Mouse (Mus musculus) midbrain, embryonic 16.5 days (tissue): Measurements from ENCODE around the gene Cptp. TPM values are rescaled to one million over a fixed set of nuclear protein-coding genes. Genes with fewer than 3 reads are reported as not detected.

ENCODE experiments used
- ATAC-seq: fragments of 200-750 bp; cut with Nextera tagmentation; 2 replicates; pipeline ENCODE4 v1.8.0; 2017; ENCODE audit warnings: moderate TSS enrichment
- H3K27ac ChIP-seq: fragments of 300-500 bp; sonication (generic); 2 replicates; pipeline ENCODE4 v1.5.1; 2014; ENCODE audit warnings: mild to moderate bottlenecking, low read length, mixed read lengths
- H3K27me3 ChIP-seq: fragments of 300-500 bp; sonication (generic); 2 replicates; pipeline ENCODE4 v1.6.1; 2014; ENCODE audit warnings: low read depth, low read length, mixed read lengths; ENCODE audit not compliant: control insufficient read depth, insufficient read depth
- H3K36me3 ChIP-seq: fragments of 300-500 bp; sonication (generic); 2 replicates; pipeline ENCODE4 v1.6.1; 2014; ENCODE audit warnings: mild to moderate bottlenecking, low read length, moderate library complexity, mixed read lengths; ENCODE audit not compliant: control insufficient read depth, insufficient read depth
- H3K4me1 ChIP-seq: fragments of 300-500 bp; sonication (generic); 2 replicates; pipeline ENCODE4 v1.6.1; 2014; ENCODE audit warnings: mild to moderate bottlenecking, low read length, mixed read lengths; ENCODE audit not compliant: control insufficient read depth, insufficient read depth
- H3K4me2 ChIP-seq: fragments of 300-500 bp; sonication (generic); 2 replicates; pipeline ENCODE4 v1.6.1; 2014; ENCODE audit warnings: mild to moderate bottlenecking, low read length, mixed read lengths
- H3K4me3 ChIP-seq: fragments of 300-500 bp; sonication (generic); 2 replicates; pipeline ENCODE4 v1.5.1; 2014; ENCODE audit warnings: low read depth, mild to moderate bottlenecking, low read length, moderate library complexity, mixed read lengths
- H3K9ac ChIP-seq: fragments of 300-500 bp; sonication (generic); 2 replicates; pipeline ENCODE4 v1.6.1; 2014; ENCODE audit warnings: low read depth, low read length, mixed read lengths
- H3K9me3 ChIP-seq: fragments of 300-500 bp; sonication (generic); replicated peaks from 2 replicates; pipeline ENCODE4 v1.6.1; 2014; ENCODE audit warnings: mild to moderate bottlenecking, low read length, mixed read lengths; ENCODE audit not compliant: control insufficient read depth, poor library complexity, severe bottlenecking
- WGBS: fragments of 180-500 bp; shearing (Covaris S2); extraction: QIAGEN DNeasy Blood & Tissue Kit; methylation state at CpG from one replicate; pipeline ENCODE4 v1.1.7; 2014; 5-methylcytosine and 5-hydroxymethylcytosine counted together
- polyA plus RNA-seq: library from polyadenylated mRNA; unstranded; fragments of >200 nt; fragmentation: Nextera tagmentation; extraction: Ambion mirVana; gene quantifications from 2 replicates; pipeline ENCODE4 v1.2.1, GENCODE M21; 2015

The Cptp gene
- polyA plus RNA-seq = 25.1 and 28.1 TPM in 2 replicates

DNA sequence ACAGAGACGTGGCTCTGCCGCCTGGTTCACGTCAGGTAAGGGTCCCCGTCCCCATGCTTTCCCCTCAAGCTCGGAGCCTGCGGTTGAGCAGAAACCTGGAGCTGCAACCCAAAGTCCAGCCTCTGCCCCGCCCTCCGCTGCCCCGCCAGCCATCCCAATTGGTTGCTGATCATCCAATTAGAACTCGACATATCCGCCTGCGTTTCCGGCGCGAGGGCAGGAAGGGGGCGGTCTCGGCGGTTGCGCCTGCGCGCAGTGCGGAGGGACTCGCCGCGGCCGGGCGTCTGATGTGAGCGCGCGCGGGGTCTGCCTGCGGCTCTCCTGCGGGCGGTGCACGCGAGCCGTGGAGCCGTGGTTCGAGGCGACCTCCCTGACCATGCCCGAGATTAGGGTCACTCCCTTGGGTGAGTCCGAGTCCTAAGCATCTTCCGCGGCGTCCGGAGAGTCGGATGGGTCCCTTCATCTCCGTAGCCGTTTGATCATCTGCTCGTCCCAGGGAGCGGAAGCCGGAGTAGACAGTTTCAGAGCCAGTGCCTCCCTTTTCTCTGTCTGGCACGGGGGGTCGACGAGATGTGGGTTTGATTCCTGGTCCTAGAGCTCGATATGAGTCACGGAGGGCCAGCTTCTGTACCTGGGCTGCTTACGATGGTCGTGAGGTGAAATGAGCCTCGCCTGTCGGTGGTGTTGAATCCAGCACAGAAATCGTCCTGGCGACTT is at the start of gene Cptp, which contains the start of gene Ints11:
Gene Cptp (minus strand): TSS at position 124 of the 717 bp plus-strand sequence.
Gene Ints11 (plus strand): TSS at position 230 of the 717 bp plus-strand sequence.
- Histone ChIP-seq H3K27ac (peak within 1 kb of the TSS; percentile 78), H3K4me1 (peaks cover 23% of the 10 kb centered on the region), H3K9ac (peak within 1 kb of the TSS; percentile 89), H3K4me2 (peak within 1 kb of the TSS; percentile 89), H3K27me3 (no peaks in the 10 kb centered on the region), H3K9me3 (no peaks in the 10 kb centered on the region), H3K36me3 (peaks cover 13% of the 10 kb centered on the region; the same call in 1 of the 2 replicates), H3K4me3 (peak within 1 kb of the TSS; percentile 81)
- peak; percentile 97 for ATAC-seq
- under 1% methylated on average over 63 of the region's 63 CpGs for WGBS

DNA sequence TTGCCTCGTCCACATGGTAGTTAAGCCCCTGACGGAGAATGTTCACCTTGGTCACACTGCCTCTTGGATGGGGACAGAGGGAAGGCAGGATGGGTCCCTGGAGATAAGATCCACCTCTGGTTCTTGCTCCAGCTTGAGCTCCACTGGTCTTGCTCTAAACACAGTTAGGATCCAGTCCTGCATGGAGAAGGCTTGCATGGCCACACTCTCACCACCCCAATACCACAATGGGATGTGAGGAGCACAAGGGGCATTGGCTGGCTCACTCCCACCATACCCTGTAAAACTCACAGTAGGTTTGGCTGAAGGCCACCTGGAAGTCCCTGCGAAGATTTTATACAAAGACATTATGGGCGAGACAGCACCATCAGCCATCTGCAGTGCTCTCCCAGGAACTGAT is 39.5 kb upstream of the Cptp start:
- Histone ChIP-seq H3K27ac (no peak overlapping the region), H3K36me3 (peaks cover 22% of the 10 kb centered on the region), H3K9ac (no peak overlapping the region), H3K4me2 (no peak overlapping the region), H3K27me3 (no peaks in the 10 kb centered on the region), H3K4me3 (no peak overlapping the region), H3K9me3 (no peaks in the 10 kb centered on the region), H3K4me1 (no peaks in the 10 kb centered on the region)
- 93% methylated on average over 4 of the region's 4 CpGs for WGBS
- ATAC-seq = 0 out of 2 replicates have a peak, but pooled peaks have one; percentile 5

- Histone ChIP-seq H3K27me3 (no peaks in the 10 kb centered on the region), H3K4me1 (no peaks in the 10 kb centered on the region), H3K4me3 (no peak overlapping the region), H3K27ac (no peak overlapping the region), H3K4me2 (no peak overlapping the region), H3K36me3 (peaks cover 26% of the 10 kb centered on the region), H3K9ac (no peak overlapping the region), H3K9me3 (no peaks in the 10 kb centered on the region)
- 81% methylated on average over 7 of the region's 7 CpGs for WGBS
- 0 out of 2 replicates have a peak, but pooled peaks have one; percentile 8 for ATAC-seq
Observed at GRCm38 (mm10) chr4:155908281-155908680, 39.0 kb upstream of the Cptp start.

DNA sequence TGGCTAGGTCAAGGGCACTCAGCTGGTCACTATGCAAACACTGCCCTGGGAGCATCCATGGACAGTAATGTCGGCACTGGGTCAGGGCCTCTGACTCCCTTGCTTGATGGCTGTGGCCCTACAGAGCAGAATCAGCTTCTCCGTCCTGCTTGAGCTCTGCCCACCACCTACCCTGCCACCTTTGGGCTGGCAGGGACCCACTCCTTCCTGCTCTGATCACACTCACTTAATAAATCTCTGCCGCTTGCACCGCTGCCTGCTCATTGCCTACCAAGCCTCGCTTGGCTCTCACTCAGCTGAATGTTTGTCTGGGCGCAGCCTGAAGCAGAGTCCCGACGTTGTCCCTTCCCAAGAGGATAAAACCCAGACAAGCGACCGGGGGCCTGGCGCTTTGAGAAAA is 37.8 kb upstream of the Cptp start:
- H3K9me3 ChIP-seq = no peaks in the 10 kb centered on the region
- H3K4me3 ChIP-seq = no peak overlapping the region
- no peak overlapping the region for H3K9ac ChIP-seq
- no peak overlapping the region for H3K4me2 ChIP-seq
- no peak overlapping the region for H3K27ac ChIP-seq
- ATAC-seq = no peak
- H3K27me3 ChIP-seq = no peaks in the 10 kb centered on the region
- WGBS = 87% methylated on average over 11 of the region's 11 CpGs
- H3K4me1 ChIP-seq = no peaks in the 10 kb centered on the region
- peaks cover 39% of the 10 kb centered on the region for H3K36me3 ChIP-seq

- H3K36me3 ChIP-seq = peaks cover 48% of the 10 kb centered on the region
- H3K4me2 ChIP-seq = no peak overlapping the region
- no peak overlapping the region for H3K27ac ChIP-seq
- no peaks in the 10 kb centered on the region for H3K9me3 ChIP-seq
- no peaks in the 10 kb centered on the region for H3K4me1 ChIP-seq
- no peak overlapping the region for H3K4me3 ChIP-seq
- 83% methylated on average over 9 of the region's 9 CpGs for WGBS
- H3K27me3 ChIP-seq = no peaks in the 10 kb centered on the region
- H3K9ac ChIP-seq = no peak overlapping the region
- no peak for ATAC-seq
Observed at GRCm38 (mm10) chr4:155906125-155906524, 36.9 kb upstream of the Cptp start.

DNA sequence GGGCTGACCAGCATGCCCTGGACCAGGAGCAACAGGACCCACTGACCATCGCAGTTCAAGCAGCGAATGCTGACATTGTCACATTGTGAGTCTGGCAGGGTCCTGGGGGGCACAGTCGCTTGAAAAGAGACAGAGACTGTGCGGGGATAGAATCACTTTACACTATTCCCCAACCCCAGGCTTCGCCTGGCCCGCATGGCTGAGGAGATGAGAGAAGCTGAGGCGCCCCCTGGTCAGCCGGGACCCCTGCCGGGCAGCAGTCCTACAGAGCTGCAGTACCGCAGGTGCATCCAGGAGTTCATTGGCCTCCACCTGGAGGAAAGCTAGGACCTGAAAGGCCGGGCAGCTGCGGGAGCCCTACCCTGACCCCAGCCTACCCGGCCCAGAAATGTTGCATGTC is 36.4 kb upstream of the Cptp start:
- H3K36me3 ChIP-seq = peaks cover 51% of the 10 kb centered on the region
- H3K9me3 ChIP-seq = no peaks in the 10 kb centered on the region
- 90% methylated on average over 13 of the region's 13 CpGs for WGBS
- H3K27ac ChIP-seq = no peak overlapping the region
- ATAC-seq = no peak
- H3K4me2 ChIP-seq = no peak overlapping the region
- H3K4me3 ChIP-seq = no peak overlapping the region
- H3K9ac ChIP-seq = no peak overlapping the region
- H3K27me3 ChIP-seq = no peaks in the 10 kb centered on the region
- no peaks in the 10 kb centered on the region for H3K4me1 ChIP-seq

GRCm38 (mm10) chr4:155904318-155905102 is 35.3 kb upstream of the Cptp start:
- no peak overlapping the region for H3K4me3 ChIP-seq
- no peak for ATAC-seq
- 92% methylated on average over 13 of the region's 13 CpGs for WGBS

DNA sequence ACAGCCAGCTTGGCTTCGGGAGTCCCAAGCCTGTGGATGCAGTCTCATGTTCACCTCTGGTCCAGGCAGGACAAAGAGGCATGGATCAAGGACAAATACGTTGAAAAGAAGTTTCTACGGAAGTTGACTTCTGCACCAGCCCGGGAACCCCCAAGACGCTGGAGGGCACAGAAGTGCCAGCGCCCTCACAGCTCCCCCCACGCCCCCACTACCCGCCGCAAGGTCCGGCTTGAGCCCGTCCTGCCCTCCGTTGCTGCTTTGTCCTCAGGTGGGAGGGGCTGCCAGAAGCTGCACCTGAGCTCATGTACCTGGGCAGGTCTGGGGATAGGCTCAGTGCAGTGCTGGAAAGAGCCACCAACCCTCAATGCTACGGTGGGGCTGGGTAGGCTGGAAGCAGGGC is 34.0 kb upstream of the Cptp start:
- 97% methylated on average over 13 of the region's 13 CpGs for WGBS

More at GRCm38 (mm10) chr4:155904318-155905102, 35.3 kb upstream of the Cptp start:
- H3K4me2 ChIP-seq = no peak overlapping the region
- no peak overlapping the region for H3K9ac ChIP-seq
- no peaks in the 10 kb centered on the region for H3K27me3 ChIP-seq
- H3K4me1 ChIP-seq = no peaks in the 10 kb centered on the region
- no peaks in the 10 kb centered on the region for H3K9me3 ChIP-seq
- H3K27ac ChIP-seq = no peak overlapping the region
- peaks cover 60% of the 10 kb centered on the region for H3K36me3 ChIP-seq

DNA sequence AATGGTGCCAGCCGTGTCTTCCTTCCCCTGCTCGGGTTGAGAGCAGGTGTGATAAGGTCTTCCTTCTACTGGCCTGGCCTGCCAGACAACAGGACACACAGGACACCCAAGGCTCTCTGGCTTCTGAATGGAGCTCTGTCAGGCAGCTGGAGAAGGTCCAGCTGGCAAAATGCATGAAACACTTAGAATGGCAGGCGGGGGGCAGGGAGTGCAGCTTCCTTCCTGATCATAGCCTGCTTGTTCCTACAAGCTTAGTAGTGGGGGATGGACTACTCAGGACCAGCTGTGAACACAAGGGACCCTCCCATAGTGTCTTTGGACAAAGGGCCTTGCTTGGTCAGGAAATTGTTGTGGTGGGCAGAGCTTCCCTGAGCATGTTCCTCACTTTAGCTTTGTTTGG is 32.0 kb upstream of the Cptp start:
- H3K36me3 ChIP-seq = peaks cover 81% of the 10 kb centered on the region
- H3K4me2 ChIP-seq = no peak overlapping the region
- H3K4me3 ChIP-seq = no peak overlapping the region
- no peaks in the 10 kb centered on the region for H3K27me3 ChIP-seq
- H3K27ac ChIP-seq = no peak overlapping the region
- H3K4me1 ChIP-seq = no peaks in the 10 kb centered on the region
- H3K9me3 ChIP-seq = no peaks in the 10 kb centered on the region
- ATAC-seq = peak; percentile 52; the same call in 1 of the 2 replicates
- WGBS = 91% methylated on average over 3 of the region's 3 CpGs
- no peak overlapping the region for H3K9ac ChIP-seq

More for the DNA sequence above, 34.0 kb upstream of the Cptp start:
- no peak overlapping the region for H3K4me2 ChIP-seq
- no peak overlapping the region for H3K4me3 ChIP-seq
- no peaks in the 10 kb centered on the region for H3K9me3 ChIP-seq
- H3K36me3 ChIP-seq = peaks cover 72% of the 10 kb centered on the region
- no peak overlapping the region for H3K27ac ChIP-seq
- no peak for ATAC-seq
- no peaks in the 10 kb centered on the region for H3K27me3 ChIP-seq
- H3K9ac ChIP-seq = no peak overlapping the region
- H3K4me1 ChIP-seq = no peaks in the 10 kb centered on the region
